ENCODE assay signal across 19 mouse cellular contexts in the genomic region with DNA sequence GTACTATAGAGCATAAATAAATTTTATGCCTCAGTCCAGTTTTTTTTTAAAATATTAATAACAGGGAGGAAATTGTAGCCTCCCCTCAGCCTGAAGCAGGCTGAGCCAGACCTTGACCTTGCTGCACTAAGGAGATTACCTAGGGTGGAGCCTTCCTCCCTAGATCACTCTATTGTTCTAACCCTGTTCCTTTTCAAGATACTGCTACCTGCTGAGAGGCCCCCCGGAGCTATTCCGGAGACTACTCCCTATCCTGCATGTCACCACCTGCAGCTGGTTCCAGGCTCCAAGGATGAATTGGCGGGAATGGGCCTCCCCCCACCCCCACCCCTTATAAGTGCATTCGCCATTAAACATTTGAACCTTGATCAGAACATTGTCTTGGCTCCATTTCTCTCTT. TPM values are rescaled to one million over a fixed set of nuclear protein-coding genes. Genes with fewer than 3 reads are reported as not detected.
"Had no signal": no experiment of that assay in that cellular context is flagged by ENCODE, and none has a peak within 500 bp of the region (broad histone marks: within the 10 kb centered on the region; RNA-seq: fewer than 3 reads in every experiment).

No protein-coding gene starts in this region.

RNA-seq across cellular contexts. Expression of gene Gm11983, which starts 15.9 kb away (rescaled TPM):
- polyA plus RNA-seq: gonadal fat pad, adult 2 months; heart, embryonic 11.5 days; heart, embryonic 13.5 days; heart, embryonic 15.5 days; heart, postnatal 0 days; hindbrain, embryonic 11.5 days; hindbrain, embryonic 13.5 days; hindbrain, embryonic 15.5 days; hindbrain, postnatal 0 days; intestine, embryonic 15.5 days; intestine, postnatal 0 days; kidney, embryonic 14.5 days; kidney, embryonic 16.5 days; limb, embryonic 10.5 days; limb, embryonic 12.5 days; limb, embryonic 14.5 days; liver, embryonic 11.5 days; liver, embryonic 13.5 days; liver, embryonic 15.5 days had no signal
